17 mouse cellular contexts compared by ENCODE assay signal in the genomic region with DNA sequence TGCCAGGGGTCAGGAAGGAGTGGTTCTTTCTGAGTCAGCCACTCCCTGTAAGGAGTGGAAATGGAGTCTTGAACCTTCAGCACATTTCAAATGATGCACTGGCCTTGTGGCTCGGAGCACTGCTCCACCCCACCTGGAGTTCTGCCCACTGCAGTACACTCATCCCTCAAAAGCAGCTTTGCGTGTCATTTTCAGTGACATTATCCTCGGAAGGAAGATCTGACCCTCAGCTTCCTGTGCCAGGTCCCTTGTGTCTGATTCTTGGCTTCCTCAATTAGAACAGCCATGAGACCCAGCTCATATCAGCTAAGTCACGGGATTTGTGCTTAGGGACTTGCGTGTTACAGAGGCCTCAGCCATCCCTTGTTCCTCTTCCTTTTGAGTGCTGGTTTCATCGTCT.
A peak's percentile ranks its signal among the peaks of the same experiment; 100 is the strongest.
DNase-seq lines count a peak whose midpoint lies in the region; ATAC-seq lines count a peak whose summit lies in the region.
"Had no signal": no experiment of that assay in that cellular context is flagged by ENCODE, and none has a peak within 500 bp of the region (broad histone marks: within the 10 kb centered on the region; RNA-seq: fewer than 3 reads in every experiment).

No protein-coding gene starts in this region.

- intact Hi-C loops in left cerebral cortex, postnatal 25 days (cut with DNase I) = no loop called here

- ATAC-seq in kidney, embryonic 15.5 days (replicated peaks; ENCODE audit: low FRiP score) = no peak
- peak; percentile 22 for ATAC-seq in granulocyte monocyte progenitor cell, adult 5-6 weeks (replicated peaks; ENCODE audit: poor library complexity, severe bottlenecking)
- ATAC-seq: forebrain, embryonic 14.5 days; intestine, postnatal 0 days had no signal

- H3K9ac ChIP-seq in kidney, embryonic 15.5 days = no peak overlapping the region
- H3K9ac ChIP-seq: heart, embryonic 13.5 days; hindbrain, embryonic 13.5 days; limb, embryonic 15.5 days had no signal

- no peaks in the 10 kb centered on the region for H3K36me3 ChIP-seq in kidney, embryonic 15.5 days
- H3K36me3 ChIP-seq: heart, embryonic 13.5 days; hindbrain, embryonic 13.5 days; limb, embryonic 15.5 days had no signal

- no peaks in the 10 kb centered on the region for H3K9me3 ChIP-seq in kidney, embryonic 15.5 days (replicated peaks)
- H3K9me3 ChIP-seq: heart, embryonic 13.5 days; hindbrain, embryonic 13.5 days; limb, embryonic 15.5 days had no signal

- H3K4me2 ChIP-seq in kidney, embryonic 15.5 days = no peak overlapping the region
- H3K4me2 ChIP-seq: heart, embryonic 13.5 days; hindbrain, embryonic 13.5 days; limb, embryonic 15.5 days; midbrain, embryonic 11.5 days had no signal

- H3K27me3 ChIP-seq in kidney, embryonic 15.5 days = no peaks in the 10 kb centered on the region
- H3K27me3 ChIP-seq: hindbrain, embryonic 13.5 days; limb, embryonic 15.5 days; Patski had no signal

- WGBS in kidney, embryonic 15.5 days = 82% methylated on average over 6 of the region's 6 CpGs

- H3K27ac ChIP-seq in kidney, embryonic 15.5 days = no peak overlapping the region
- H3K27ac ChIP-seq: heart, embryonic 13.5 days; hindbrain, embryonic 13.5 days; limb, embryonic 15.5 days had no signal

- no peak overlapping the region for H3K4me3 ChIP-seq in kidney, embryonic 15.5 days (replicated peaks)
- H3K4me3 ChIP-seq: heart, embryonic 13.5 days; hindbrain, embryonic 13.5 days; limb, embryonic 15.5 days had no signal

- peak; percentile 29 for DNase-seq in gastrocnemius, postnatal 25 days
- no peak for DNase-seq in gastrocnemius, postnatal 10 days
- peak; percentile 41 for DNase-seq in kidney, postnatal 14 days
- peak; percentile 88 for DNase-seq in adrenal gland, adult 2 months
- DNase-seq in left cerebral cortex, postnatal 25 days (ENCODE audit: low spot score in 2 of 2) = no peak
- no peak for DNase-seq in thymus, postnatal 14 days
- DNase-seq: cerebellum, postnatal 10 days; thymus, postnatal 4 days had no signal

- H3K4me1 ChIP-seq in kidney, embryonic 15.5 days = peaks cover 31% of the 10 kb centered on the region
- H3K4me1 ChIP-seq: heart, embryonic 13.5 days had no signal

Comparison
In these comparisons a context has a peak if more than half of its experiments do, and no peak if none do; other contexts are left out.
1. DNase-seq: peak in gastrocnemius, postnatal 25 days (single experiment), kidney, postnatal 14 days (single experiment) and adrenal gland, adult 2 months (single experiment); none in gastrocnemius, postnatal 10 days (single experiment), left cerebral cortex, postnatal 25 days (0 of 2) and thymus, postnatal 14 days (single experiment).